Mouse (Mus musculus): ENCODE data around the gene Gm28539. TPM values are rescaled to one million over a fixed set of nuclear protein-coding genes. Genes with fewer than 3 reads are reported as not detected.

Gene Gm28539
- polyA plus RNA-seq (2014; fragmentation: Nextera tagmentation; extraction: Ambion mirVana): not detected in 2 replicates

- Histone ChIP-seq H3K9ac (ENCODE audit: low read length) (peak within 1 kb of the TSS; percentile 85), H3K4me2 (ENCODE audit: low read depth) (peak within 1 kb of the TSS; percentile 63), H3K9me3 (ENCODE audit: control insufficient read depth, low read length) (no peaks in the 10 kb centered on the region), H3K27me3 (ENCODE audit: control insufficient read depth, insufficient read depth, low read length) (no peaks in the 10 kb centered on the region), H3K4me3 (ENCODE audit: low read depth, low read length) (peak within 1 kb of the TSS; percentile 81), H3K4me1 (ENCODE audit: control insufficient read depth, insufficient read depth, low read length) (no peaks in the 10 kb centered on the region), H3K27ac (ENCODE audit: low read depth, low read length) (no peak within 1 kb of the TSS), H3K36me3 (ENCODE audit: control insufficient read depth, insufficient read depth, low read length) (peaks cover 3% of the 10 kb centered on the region)
- ATAC-seq (ENCODE audit: insufficient read depth, low FRiP score, low TSS enrichment) (peak; percentile 97), DNase-seq (ENCODE audit: low spot score) (peak; percentile 87)
- 1% methylated on average over 46 of the region's 46 CpGs for WGBS
These were observed at the start of gene Gm28539, which contains the start of gene 2510002D24Rik for GRCm38 (mm10) chr16:18836468-18837208. Gm28539 (plus strand) TSS chr16:18836584. 2510002D24Rik (plus strand) TSS chr16:18836578.

- WGBS: 97% methylated on average over 10 of the region's 10 CpGs
- H3K4me2 ChIP-seq (ENCODE audit: low read depth): no peak overlapping the region
- no peak for ATAC-seq (ENCODE audit: insufficient read depth, low FRiP score, low TSS enrichment)
- H3K27me3 ChIP-seq (ENCODE audit: control insufficient read depth, insufficient read depth, low read length): no peaks in the 10 kb centered on the region
- DNase-seq (ENCODE audit: low spot score): no peak
- H3K36me3 ChIP-seq (ENCODE audit: control insufficient read depth, insufficient read depth, low read length): peaks cover 13% of the 10 kb centered on the region
- H3K27ac ChIP-seq (ENCODE audit: low read depth, low read length): no peak overlapping the region
- H3K9me3 ChIP-seq (ENCODE audit: control insufficient read depth, low read length): no peaks in the 10 kb centered on the region
- H3K4me1 ChIP-seq (ENCODE audit: control insufficient read depth, insufficient read depth, low read length): no peaks in the 10 kb centered on the region
- H3K4me3 ChIP-seq (ENCODE audit: low read depth, low read length): no peak overlapping the region
- no peak overlapping the region for H3K9ac ChIP-seq (ENCODE audit: low read length)
These were observed 49.7 kb upstream of the Gm28539 start for GRCm38 (mm10) chr16:18786652-18787051.

- WGBS: 90% methylated on average over 10 of the region's 10 CpGs
- H3K36me3 ChIP-seq (ENCODE audit: control insufficient read depth, insufficient read depth, low read length): peaks cover 13% of the 10 kb centered on the region
- no peak for DNase-seq (ENCODE audit: low spot score)
- H3K9me3 ChIP-seq (ENCODE audit: control insufficient read depth, low read length): no peaks in the 10 kb centered on the region
- ATAC-seq (ENCODE audit: insufficient read depth, low FRiP score, low TSS enrichment): no peak
- no peaks in the 10 kb centered on the region for H3K27me3 ChIP-seq (ENCODE audit: control insufficient read depth, insufficient read depth, low read length)
- no peak overlapping the region for H3K4me3 ChIP-seq (ENCODE audit: low read depth, low read length)
- H3K4me1 ChIP-seq (ENCODE audit: control insufficient read depth, insufficient read depth, low read length): no peaks in the 10 kb centered on the region
- H3K27ac ChIP-seq (ENCODE audit: low read depth, low read length): no peak overlapping the region
- no peak overlapping the region for H3K4me2 ChIP-seq (ENCODE audit: low read depth)
- H3K9ac ChIP-seq (ENCODE audit: low read length): no peak overlapping the region
These were observed 47.6 kb upstream of the Gm28539 start for GRCm38 (mm10) chr16:18788627-18789406.

- DNase-seq (ENCODE audit: low spot score): no peak
- no peak overlapping the region for H3K4me2 ChIP-seq (ENCODE audit: low read depth)
- H3K27me3 ChIP-seq (ENCODE audit: control insufficient read depth, insufficient read depth, low read length): no peaks in the 10 kb centered on the region
- 91% methylated on average over 11 of the region's 11 CpGs for WGBS
- peaks cover 14% of the 10 kb centered on the region for H3K36me3 ChIP-seq (ENCODE audit: control insufficient read depth, insufficient read depth, low read length)
- no peak overlapping the region for H3K9ac ChIP-seq (ENCODE audit: low read length)
- H3K4me1 ChIP-seq (ENCODE audit: control insufficient read depth, insufficient read depth, low read length): no peaks in the 10 kb centered on the region
- no peaks in the 10 kb centered on the region for H3K9me3 ChIP-seq (ENCODE audit: control insufficient read depth, low read length)
- H3K27ac ChIP-seq (ENCODE audit: low read depth, low read length): no peak overlapping the region
- ATAC-seq (ENCODE audit: insufficient read depth, low FRiP score, low TSS enrichment): no peak
- H3K4me3 ChIP-seq (ENCODE audit: low read depth, low read length): no peak overlapping the region
These were observed 41.0 kb upstream of the Gm28539 start for GRCm38 (mm10) chr16:18795223-18795899.

- no peak overlapping the region for H3K9ac ChIP-seq (ENCODE audit: low read length)
- WGBS: 89% methylated on average over 7 of the region's 7 CpGs
These were observed 39.7 kb upstream of the Gm28539 start for GRCm38 (mm10) chr16:18796645-18797044.

GRCm38 (mm10) chr16:18798151-18798550 lies 38.2 kb upstream of the Gm28539 start:
- peaks cover 12% of the 10 kb centered on the region for H3K36me3 ChIP-seq (ENCODE audit: control insufficient read depth, insufficient read depth, low read length)
- H3K4me1 ChIP-seq (ENCODE audit: control insufficient read depth, insufficient read depth, low read length): no peaks in the 10 kb centered on the region
- H3K4me3 ChIP-seq (ENCODE audit: low read depth, low read length): no peak overlapping the region
- no peaks in the 10 kb centered on the region for H3K9me3 ChIP-seq (ENCODE audit: control insufficient read depth, low read length)
- DNase-seq (ENCODE audit: low spot score) (no peak), ATAC-seq (ENCODE audit: insufficient read depth, low FRiP score, low TSS enrichment) (no peak)
- no peak overlapping the region for H3K4me2 ChIP-seq (ENCODE audit: low read depth)
- H3K9ac ChIP-seq (ENCODE audit: low read length): no peak overlapping the region
- no peak overlapping the region for H3K27ac ChIP-seq (ENCODE audit: low read depth, low read length)
- H3K27me3 ChIP-seq (ENCODE audit: control insufficient read depth, insufficient read depth, low read length): no peaks in the 10 kb centered on the region
- WGBS: 93% methylated on average over 5 of the region's 5 CpGs

More at GRCm38 (mm10) chr16:18796645-18797044, 39.7 kb upstream of the Gm28539 start:
- Histone ChIP-seq H3K36me3 (ENCODE audit: control insufficient read depth, insufficient read depth, low read length) (peaks cover 12% of the 10 kb centered on the region), H3K27me3 (ENCODE audit: control insufficient read depth, insufficient read depth, low read length) (no peaks in the 10 kb centered on the region), H3K27ac (ENCODE audit: low read depth, low read length) (no peak overlapping the region), H3K4me3 (ENCODE audit: low read depth, low read length) (no peak overlapping the region), H3K9me3 (ENCODE audit: control insufficient read depth, low read length) (no peaks in the 10 kb centered on the region), H3K4me2 (ENCODE audit: low read depth) (no peak overlapping the region), H3K4me1 (ENCODE audit: control insufficient read depth, insufficient read depth, low read length) (no peaks in the 10 kb centered on the region)
- ATAC-seq (ENCODE audit: insufficient read depth, low FRiP score, low TSS enrichment): no peak
- DNase-seq (ENCODE audit: low spot score): no peak

GRCm38 (mm10) chr16:18798841-18799240 lies 37.5 kb upstream of the Gm28539 start:
- 73% methylated on average over 2 of the region's 2 CpGs for WGBS
- no peaks in the 10 kb centered on the region for H3K27me3 ChIP-seq (ENCODE audit: control insufficient read depth, insufficient read depth, low read length)
- no peaks in the 10 kb centered on the region for H3K9me3 ChIP-seq (ENCODE audit: control insufficient read depth, low read length)
- H3K27ac ChIP-seq (ENCODE audit: low read depth, low read length): no peak overlapping the region
- no peaks in the 10 kb centered on the region for H3K4me1 ChIP-seq (ENCODE audit: control insufficient read depth, insufficient read depth, low read length)
- DNase-seq (ENCODE audit: low spot score) (peak; percentile 42), ATAC-seq (ENCODE audit: insufficient read depth, low FRiP score, low TSS enrichment) (no peak)
- peaks cover 12% of the 10 kb centered on the region for H3K36me3 ChIP-seq (ENCODE audit: control insufficient read depth, insufficient read depth, low read length)
- H3K4me2 ChIP-seq (ENCODE audit: low read depth): no peak overlapping the region
- H3K9ac ChIP-seq (ENCODE audit: low read length): no peak overlapping the region
- no peak overlapping the region for H3K4me3 ChIP-seq (ENCODE audit: low read depth, low read length)

GRCm38 (mm10) chr16:18805746-18806145 lies 30.6 kb upstream of the Gm28539 start:
- no peak overlapping the region for H3K27ac ChIP-seq (ENCODE audit: low read depth, low read length)
- H3K9me3 ChIP-seq (ENCODE audit: control insufficient read depth, low read length): no peaks in the 10 kb centered on the region
- WGBS: 91% methylated on average over 2 of the region's 2 CpGs
- ATAC-seq (ENCODE audit: insufficient read depth, low FRiP score, low TSS enrichment) (no peak), DNase-seq (ENCODE audit: low spot score) (no peak)
- no peak overlapping the region for H3K9ac ChIP-seq (ENCODE audit: low read length)
- no peaks in the 10 kb centered on the region for H3K27me3 ChIP-seq (ENCODE audit: control insufficient read depth, insufficient read depth, low read length)
- H3K4me2 ChIP-seq (ENCODE audit: low read depth): no peak overlapping the region
- H3K4me1 ChIP-seq (ENCODE audit: control insufficient read depth, insufficient read depth, low read length): no peaks in the 10 kb centered on the region
- H3K36me3 ChIP-seq (ENCODE audit: control insufficient read depth, insufficient read depth, low read length): peaks cover 7% of the 10 kb centered on the region
- H3K4me3 ChIP-seq (ENCODE audit: low read depth, low read length): no peak overlapping the region

All from neural tube, embryonic 11.5 days (tissue).